Mouse (Mus musculus): Measurements from ENCODE around the gene Esrrg.

GRCm38 (mm10) chr1:187961452-187961851 is 352.9 kb downstream of the Esrrg start:
- TF ChIP-seq CTCF (IDR thresholded peaks at IDR 0.05; ENCODE audit: borderline replicate concordance, control insufficient read depth, extremely low read depth, insufficient read depth, low read length, poor library complexity) (no peak), POLR2A (IDR thresholded peaks at IDR 0.05; ENCODE audit: control insufficient read depth, extremely low read depth, insufficient read depth, low read length, poor library complexity) (no peak)
